Mouse (Mus musculus) bone marrow, adult 2 months (tissue): ENCODE measurements around the gene Fam120c.

Experiments used
- CTCF ChIP-seq: fragments of 200-500 bp; IDR thresholded peaks from 2 replicates; pipeline ENCODE4 v1.5.1; 2011; ENCODE audit warnings: low read length, control low read depth; ENCODE audit not compliant: control insufficient read depth, insufficient read depth
- POLR2A ChIP-seq: fragments of 200-500 bp; IDR thresholded peaks from 2 replicates; pipeline ENCODE4 v1.6.1; 2011; ENCODE audit warnings: low read depth, mild to moderate bottlenecking, control low read depth, low read length, borderline replicate concordance; ENCODE audit not compliant: control insufficient read depth

DNA sequence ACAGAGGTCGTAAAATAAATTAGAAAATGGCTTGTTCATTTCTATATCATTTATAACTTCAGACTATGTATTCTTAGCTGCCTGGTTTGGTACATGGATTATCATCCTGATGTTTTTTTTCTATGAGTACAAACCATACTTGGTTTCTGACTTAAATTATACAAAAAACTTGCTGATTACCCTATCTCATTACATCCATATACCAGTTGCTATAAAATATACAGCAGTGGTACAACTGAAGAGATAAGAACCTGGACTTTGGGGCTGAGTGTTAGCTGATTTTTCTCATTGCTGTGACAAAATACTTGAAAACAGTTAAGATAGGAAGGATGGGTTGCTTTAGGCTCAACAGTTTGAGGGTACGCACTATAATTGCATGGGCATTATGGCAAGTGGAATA is 169.7 kb downstream of the Fam120c start:
- TF ChIP-seq POLR2A, result no peak
- no peak for TF ChIP-seq CTCF
